Mouse (Mus musculus): Measurements from ENCODE around the gene AI413582.

AI413582 gene

DNA sequence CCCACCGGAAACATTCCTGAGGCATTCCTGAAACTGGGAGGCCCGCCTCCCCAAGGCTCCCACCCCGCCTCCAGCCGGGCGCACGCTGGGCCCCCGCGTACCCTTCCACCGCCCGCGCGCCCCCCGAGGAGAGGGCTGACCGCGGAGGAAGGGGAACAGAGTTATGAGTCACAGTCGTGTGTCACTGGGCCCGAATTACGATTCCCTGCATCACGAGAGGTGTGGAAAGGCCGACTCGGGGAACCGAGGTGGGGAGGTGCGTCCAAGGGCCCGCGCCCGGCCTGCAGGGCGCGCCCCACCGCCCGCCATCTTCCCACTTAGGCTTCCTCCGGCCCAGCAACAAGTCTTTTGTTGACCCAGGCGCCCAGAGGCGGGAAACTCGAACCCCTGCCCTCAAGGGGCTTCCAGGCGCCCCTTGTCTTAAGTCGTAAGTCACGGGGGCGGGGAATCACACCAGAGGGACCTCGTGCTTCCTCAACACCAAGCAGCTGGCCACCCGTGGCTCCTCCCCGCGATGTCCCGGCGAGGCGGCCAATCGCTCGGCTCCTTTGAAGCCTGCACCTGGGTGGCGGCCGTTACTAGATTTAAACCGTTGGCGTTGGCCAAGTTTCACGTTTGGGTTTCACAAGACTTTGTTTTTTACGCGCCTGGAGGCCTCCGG lies 9.9 kb downstream of the AI413582 start:
- in situ Hi-C loops (cut with MboI, MseI), result no loop called here

GRCm38 (mm10) chr17:27555075-27555511 lies 10.5 kb downstream of the AI413582 start:
- in situ Hi-C loops (cut with MboI, MseI), result no loop called here

DNA sequence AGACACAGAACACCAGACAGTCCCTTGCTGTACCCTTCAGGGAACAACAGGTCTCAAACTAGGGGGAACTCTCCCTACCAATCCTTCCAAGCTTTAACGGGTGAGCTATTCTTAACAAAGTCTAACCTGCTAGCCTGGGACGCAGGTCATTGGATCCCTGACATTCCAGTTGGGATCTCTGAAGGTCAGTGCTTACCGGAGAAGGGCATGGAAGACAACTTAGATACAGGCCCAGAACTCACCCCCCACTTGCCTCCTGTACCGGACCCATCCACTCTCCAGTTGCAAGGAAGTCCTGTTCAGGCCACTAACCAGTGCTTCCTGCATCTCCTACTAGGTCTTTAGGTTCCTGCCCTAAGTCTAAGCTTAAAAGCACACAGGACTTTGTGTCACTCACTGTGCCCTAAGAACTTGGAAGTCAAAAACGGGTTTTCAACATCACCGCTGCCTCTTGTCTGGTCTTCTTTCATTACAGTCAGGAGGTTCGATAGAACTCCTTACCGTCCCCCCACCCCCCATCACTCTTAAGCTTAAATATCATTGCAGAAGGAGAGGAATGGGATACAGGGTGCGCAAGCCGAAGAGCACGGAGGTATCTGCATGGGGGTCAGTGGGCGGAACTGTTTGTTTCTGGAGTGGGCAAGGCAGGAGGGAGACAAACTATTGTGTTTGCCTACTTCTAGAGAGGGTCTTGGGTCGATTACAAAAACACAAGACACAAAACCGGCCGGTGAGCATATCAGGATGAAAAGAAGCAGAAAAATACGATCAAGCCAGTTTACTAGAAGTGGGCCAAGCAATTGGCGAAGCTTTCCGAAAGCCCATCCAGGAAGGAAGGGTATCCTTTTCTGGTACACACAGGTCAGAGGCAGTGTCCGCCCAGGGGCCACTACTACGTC lies 11.2 kb downstream of the AI413582 start:
- in situ Hi-C loops (cut with MboI, MseI), result no loop called here

- in situ Hi-C loops (cut with MboI, MseI), result no loop called here
These were observed 13.0 kb downstream of the AI413582 start for GRCm38 (mm10) chr17:27552215-27553201.

DNA sequence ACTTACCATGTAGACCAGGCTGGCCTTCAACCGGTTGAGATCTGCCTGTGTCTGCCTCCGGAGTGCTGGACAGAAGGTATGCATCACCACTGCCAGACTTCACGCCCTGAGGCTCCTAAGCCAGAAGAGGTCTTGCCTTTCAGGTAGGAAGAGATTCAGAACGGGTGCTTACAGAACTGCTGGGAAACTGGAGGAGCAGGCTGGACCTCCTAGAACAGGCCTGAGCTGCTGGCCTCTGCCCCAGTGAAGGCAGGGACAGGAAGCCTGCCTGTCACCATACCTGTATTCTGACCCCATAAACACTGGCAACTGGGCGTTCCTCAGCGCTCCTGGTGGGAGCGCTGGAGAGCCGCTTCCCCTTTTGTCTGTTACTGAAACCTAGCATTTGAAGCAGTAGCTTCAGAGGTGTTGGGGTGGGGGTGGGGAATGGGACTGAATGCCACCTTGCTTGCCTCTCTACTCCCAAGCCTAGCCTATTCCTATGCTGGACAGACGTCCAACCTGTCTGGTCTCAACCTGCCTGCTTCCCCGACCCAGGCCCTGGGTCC lies 14.1 kb downstream of the AI413582 start:
- in situ Hi-C loops (cut with MboI, MseI), result no loop called here

- in situ Hi-C loops (cut with MboI, MseI), result no loop called here
These were observed 16.3 kb downstream of the AI413582 start for GRCm38 (mm10) chr17:27549234-27549633.

- in situ Hi-C loops (cut with MboI, MseI), result no loop called here
These were observed 18.2 kb downstream of the AI413582 start for GRCm38 (mm10) chr17:27547253-27547868.

GRCm38 (mm10) chr17:27546574-27547085 lies 18.9 kb downstream of the AI413582 start:
- in situ Hi-C loops (cut with MboI, MseI), result no loop called here

DNA sequence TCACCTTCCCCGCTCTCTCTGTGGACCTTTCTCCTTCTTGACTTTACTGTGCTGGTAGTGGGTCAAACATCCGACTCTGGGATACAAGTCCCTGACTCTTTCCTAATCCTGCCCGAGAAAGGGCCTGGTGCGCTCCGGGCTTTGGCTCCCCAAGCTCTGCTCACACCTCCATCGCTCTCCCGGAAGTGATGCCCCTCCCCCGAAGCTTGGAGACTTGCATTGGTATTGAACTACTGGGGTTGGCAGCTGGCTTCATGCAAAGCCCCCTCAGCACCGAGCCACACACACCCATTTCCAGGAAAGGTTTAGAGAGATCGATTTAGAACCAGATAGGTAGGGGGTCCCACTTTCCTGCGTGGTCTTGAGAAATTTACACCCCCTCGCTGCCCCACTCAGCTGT lies 19.6 kb downstream of the AI413582 start:
- in situ Hi-C loops (cut with MboI, MseI), result no loop called here

DNA sequence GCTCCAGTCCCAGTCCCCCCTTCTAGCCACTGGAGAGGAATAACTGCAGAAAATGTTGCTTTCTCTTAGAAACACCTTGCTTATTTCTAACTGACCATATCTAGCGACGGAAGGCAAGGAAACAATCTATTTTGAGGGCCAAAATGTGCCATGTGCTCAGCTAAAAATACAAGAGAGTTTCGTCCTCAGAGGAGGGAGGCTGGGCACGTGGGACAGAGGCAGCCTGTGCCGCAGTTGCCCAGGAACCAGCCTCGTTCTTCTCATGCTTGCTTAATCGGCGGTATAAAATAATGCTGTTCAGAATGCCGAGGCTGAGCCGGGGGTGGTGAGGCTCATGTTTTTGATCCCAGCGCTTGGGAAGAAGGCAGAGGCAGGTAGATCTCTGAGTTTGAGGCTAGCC lies 21.0 kb downstream of the AI413582 start:
- in situ Hi-C loops (cut with MboI, MseI), result no loop called here

GRCm38 (mm10) chr17:27541984-27542383 lies 23.6 kb downstream of the AI413582 start:
- in situ Hi-C loops (cut with MboI, MseI), result no loop called here

DNA sequence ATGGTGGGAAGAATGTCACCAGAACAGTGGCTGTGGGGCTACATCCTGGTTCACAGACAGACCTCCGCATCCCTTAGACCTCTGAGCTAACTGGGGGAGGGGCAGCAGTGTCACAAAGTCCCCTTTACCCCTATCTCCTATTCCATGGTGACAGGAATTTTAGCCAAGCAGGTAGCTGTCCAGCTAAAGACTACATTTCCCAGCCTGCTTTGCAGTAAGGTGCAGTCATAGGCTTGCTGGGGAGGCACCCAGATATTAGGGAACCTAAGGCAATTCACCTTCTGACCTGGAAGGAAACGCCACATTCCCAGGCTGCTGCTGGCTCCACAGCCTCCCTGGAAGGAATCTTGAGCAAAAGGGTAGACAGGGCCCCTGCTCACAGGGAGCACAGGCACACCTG lies 24.3 kb downstream of the AI413582 start:
- in situ Hi-C loops (cut with MboI, MseI), result no loop called here

DNA sequence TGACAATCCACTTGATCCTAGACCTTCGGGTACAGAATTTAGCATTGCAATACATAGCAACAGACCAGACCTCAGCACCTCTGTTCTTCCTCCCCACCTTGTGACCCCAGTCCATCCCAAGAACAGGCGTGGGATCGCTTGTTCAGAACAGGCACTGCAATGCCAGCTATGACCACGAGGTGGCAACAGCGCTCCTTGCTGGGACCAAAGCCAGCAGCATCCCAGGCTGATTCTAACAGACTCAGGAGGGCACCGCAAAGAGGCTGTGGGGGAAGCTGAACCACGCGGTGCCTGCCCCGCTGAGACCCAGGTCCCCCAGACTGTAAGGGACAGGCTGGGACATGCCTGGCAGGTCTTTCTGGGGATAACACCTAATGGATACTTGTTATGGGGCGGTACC lies 30.8 kb downstream of the AI413582 start:
- in situ Hi-C loops (cut with MboI, MseI), result no loop called here

DNA sequence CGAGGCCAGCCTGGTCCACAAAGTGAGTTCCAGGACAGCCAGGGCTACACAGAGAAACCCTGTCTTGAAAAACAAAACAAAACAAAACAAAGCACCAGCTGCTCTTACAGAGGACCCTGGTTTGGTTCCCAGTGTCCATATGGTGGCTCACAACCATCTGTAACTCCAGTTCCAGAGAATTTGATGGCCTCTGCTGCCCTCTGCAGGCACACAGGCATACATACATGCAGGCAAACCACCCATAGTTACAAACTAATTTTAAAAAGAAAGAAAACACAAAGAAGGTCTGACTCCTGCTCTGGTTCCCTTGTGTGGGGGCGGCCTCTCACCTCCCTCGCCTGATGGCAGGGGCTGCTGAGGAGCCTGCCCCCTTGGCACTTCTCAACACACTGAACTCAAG lies 32.2 kb downstream of the AI413582 start:
- in situ Hi-C loops (cut with MboI, MseI), result no loop called here

DNA sequence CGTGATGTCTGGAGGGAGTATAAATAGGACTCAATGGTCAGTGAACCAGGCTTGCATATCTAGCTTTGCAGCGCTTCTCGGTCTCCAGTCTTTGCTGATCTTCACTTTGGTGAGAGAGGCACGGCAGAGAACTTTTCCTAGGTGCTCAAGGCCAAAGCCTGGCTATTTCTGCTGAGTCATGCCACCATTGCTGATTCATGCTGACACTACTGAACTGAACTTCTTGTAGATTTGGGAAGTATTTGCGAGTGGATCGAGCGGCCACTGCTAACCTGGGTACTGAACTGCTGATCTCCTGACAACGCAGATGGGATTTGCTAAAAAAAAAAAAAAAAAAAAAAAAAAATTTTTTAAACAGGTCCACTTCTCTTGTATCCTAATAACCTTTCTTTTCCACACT lies 33.5 kb downstream of the AI413582 start:
- in situ Hi-C loops (cut with MboI, MseI), result no loop called here

GRCm38 (mm10) chr17:27528767-27529166 lies 36.8 kb downstream of the AI413582 start:
- in situ Hi-C loops (cut with MboI, MseI), result no loop called here

GRCm38 (mm10) chr17:27528030-27528429 lies 37.5 kb downstream of the AI413582 start:
- in situ Hi-C loops (cut with MboI, MseI), result no loop called here

GRCm38 (mm10) chr17:27527188-27527587 lies 38.4 kb downstream of the AI413582 start:
- in situ Hi-C loops (cut with MboI, MseI), result no loop called here

DNA sequence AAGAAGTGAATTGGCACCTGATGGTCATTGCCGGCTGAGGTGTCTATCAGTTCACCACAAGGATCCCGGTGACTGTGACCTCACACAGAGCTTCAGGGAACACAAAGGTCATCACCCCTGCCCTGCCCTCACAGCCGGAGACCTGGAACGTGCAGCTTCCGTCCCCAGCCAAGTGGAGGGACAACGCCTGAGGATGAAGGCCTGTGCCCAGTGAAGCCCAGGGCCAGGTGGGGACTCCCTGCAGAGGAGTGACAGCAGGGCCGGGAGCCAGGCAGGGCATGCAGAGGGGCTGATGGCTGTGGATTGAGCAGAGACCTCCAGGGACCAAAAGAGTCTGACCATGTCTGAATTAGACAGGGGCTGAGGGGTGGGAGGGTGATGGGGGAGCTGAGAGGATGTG lies 42.4 kb downstream of the AI413582 start:
- in situ Hi-C loops (cut with MboI, MseI), result loop anchor here (5.0 kb wide), 1 partner anchor 331 kb away; no protein-coding TSS in a partner anchor

DNA sequence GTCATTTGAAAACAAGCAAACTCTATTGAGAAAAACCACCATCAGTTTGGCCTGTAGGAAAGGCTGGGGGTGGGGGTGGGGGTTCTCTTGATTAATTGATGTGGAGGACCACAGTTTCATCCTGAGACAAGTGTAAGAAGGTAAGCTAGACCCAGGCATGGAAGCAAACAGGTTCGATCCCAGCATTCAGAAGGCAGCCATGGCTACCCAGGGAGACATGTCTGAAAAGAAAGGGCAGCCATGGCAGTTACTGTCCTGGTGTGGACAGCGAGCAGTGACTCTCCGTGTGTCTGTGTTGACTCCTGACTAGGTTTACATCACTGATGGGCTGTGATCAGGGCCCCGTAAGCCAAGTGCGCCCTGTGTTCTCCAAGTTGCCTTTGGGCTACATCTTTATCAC lies 44.3 kb downstream of the AI413582 start, which contains the start of gene Grm4:
Gene Grm4 (minus strand): TSS at position 101 of the 400 bp plus-strand sequence.
- in situ Hi-C loops (cut with MboI, MseI), result loop anchor here (5.0 kb wide), 1 partner anchor 329 kb away; no protein-coding TSS in a partner anchor
